In genomic region chr2:169510741-169511140, GRCm38 (mm10) we compare ENCODE assay signal across 26 mouse cellular contexts.
DNase-seq lines count a peak whose midpoint lies in the region; ATAC-seq lines count a peak whose summit lies in the region.
"Had no signal": no experiment of that assay in that cellular context is flagged by ENCODE, and none has a peak within 500 bp of the region (broad histone marks: within the 10 kb centered on the region; RNA-seq: fewer than 3 reads in every experiment).

No protein-coding gene starts in this region.

- ATAC-seq in midbrain, embryonic 11.5 days (ENCODE audit: low FRiP score) = no peak
- no peak for ATAC-seq in midbrain, embryonic 14.5 days (ENCODE audit: low FRiP score, low TSS enrichment)
- ATAC-seq in forebrain, embryonic 11.5 days (replicated peaks; ENCODE audit: low FRiP score) = no peak
- ATAC-seq: activated CD4-positive, CD25-positive, alpha-beta regulatory T cell, adult 4 months; CD4-positive, CD25-positive, alpha-beta regulatory T cell, adult 4 months; forebrain, embryonic 13.5 days; forebrain, embryonic 15.5 days; Patski had no signal

- peak; percentile 44 for DNase-seq in midbrain, embryonic 11.5 days (ENCODE audit: low spot score, missing footprints)
- no peak for DNase-seq in midbrain, embryonic 14.5 days
- DNase-seq in R1 (ENCODE audit: low read depth, low spot score) = peak; percentile 70
- no peak for DNase-seq in forebrain, embryonic 11.5 days (ENCODE audit: low spot score)
- no peak for DNase-seq in cerebellum, adult 11 months
- DNase-seq: adrenal gland, adult 8-10 months; adrenal gland, postnatal 14 days; adrenal gland, postnatal 36 days; B cell, adult 2 months; cerebellum, adult 18-20 months; cerebellum, adult 8-10 months; cerebellum, adult 9-11 months; cerebellum, postnatal 14 days; cerebellum, postnatal 36 days; embryo, embryonic 11 days had no signal

- H3K9me3 ChIP-seq in midbrain, embryonic 11.5 days (ENCODE audit: control insufficient read depth, low read length) = no peaks in the 10 kb centered on the region
- H3K9me3 ChIP-seq in midbrain, embryonic 14.5 days (ENCODE audit: control insufficient read depth, low read length) = no peaks in the 10 kb centered on the region
- H3K9me3 ChIP-seq in forebrain, embryonic 11.5 days (ENCODE audit: control insufficient read depth, low read length) = no peaks in the 10 kb centered on the region
- H3K9me3 ChIP-seq: embryonic facial prominence, embryonic 13.5 days; embryonic facial prominence, embryonic 15.5 days; forebrain, embryonic 10.5 days; forebrain, embryonic 13.5 days; forebrain, embryonic 15.5 days had no signal

- no peaks in the 10 kb centered on the region for H3K4me1 ChIP-seq in midbrain, embryonic 11.5 days (ENCODE audit: control insufficient read depth, insufficient read depth, low read length)
- no peaks in the 10 kb centered on the region for H3K4me1 ChIP-seq in midbrain, embryonic 14.5 days (ENCODE audit: control insufficient read depth, insufficient read depth, low read length)
- no peaks in the 10 kb centered on the region for H3K4me1 ChIP-seq in forebrain, embryonic 11.5 days (replicated peaks; ENCODE audit: control insufficient read depth, insufficient read depth, low read length)
- H3K4me1 ChIP-seq: embryonic facial prominence, embryonic 13.5 days; embryonic facial prominence, embryonic 15.5 days; forebrain, embryonic 13.5 days; forebrain, embryonic 15.5 days had no signal

- no peak overlapping the region for H3K4me2 ChIP-seq in midbrain, embryonic 11.5 days
- H3K4me2 ChIP-seq in midbrain, embryonic 14.5 days (ENCODE audit: low read length) = no peak overlapping the region
- H3K4me2 ChIP-seq in forebrain, embryonic 11.5 days (ENCODE audit: low read depth, low read length, severe bottlenecking) = no peak overlapping the region
- H3K4me2 ChIP-seq: embryonic facial prominence, embryonic 13.5 days; embryonic facial prominence, embryonic 15.5 days; forebrain, embryonic 13.5 days; forebrain, embryonic 15.5 days had no signal

- no peaks in the 10 kb centered on the region for H3K27me3 ChIP-seq in midbrain, embryonic 11.5 days (ENCODE audit: control insufficient read depth, insufficient read depth, low read length)
- H3K27me3 ChIP-seq in midbrain, embryonic 14.5 days (ENCODE audit: control insufficient read depth, insufficient read depth, low read length) = no peaks in the 10 kb centered on the region
- H3K27me3 ChIP-seq in forebrain, embryonic 11.5 days (ENCODE audit: control insufficient read depth, insufficient read depth, low read length) = no peaks in the 10 kb centered on the region
- H3K27me3 ChIP-seq: CH12.LX; embryonic facial prominence, embryonic 13.5 days; embryonic facial prominence, embryonic 15.5 days; forebrain, embryonic 13.5 days; forebrain, embryonic 15.5 days; Patski had no signal

- H3K36me3 ChIP-seq in midbrain, embryonic 11.5 days (ENCODE audit: control insufficient read depth, insufficient read depth, low read length) = no peaks in the 10 kb centered on the region
- no peaks in the 10 kb centered on the region for H3K36me3 ChIP-seq in midbrain, embryonic 14.5 days (ENCODE audit: control insufficient read depth, insufficient read depth, low read length)
- no peaks in the 10 kb centered on the region for H3K36me3 ChIP-seq in forebrain, embryonic 11.5 days (ENCODE audit: control insufficient read depth, insufficient read depth, low read length)
- H3K36me3 ChIP-seq: embryonic facial prominence, embryonic 13.5 days; embryonic facial prominence, embryonic 15.5 days; forebrain, embryonic 10.5 days; forebrain, embryonic 15.5 days; G1E had no signal

- H3K4me3 ChIP-seq in midbrain, embryonic 11.5 days (ENCODE audit: low read depth, low read length) = no peak overlapping the region
- H3K4me3 ChIP-seq in midbrain, embryonic 14.5 days (replicated peaks; ENCODE audit: low read depth, low read length) = no peak overlapping the region
- H3K4me3 ChIP-seq in forebrain, embryonic 11.5 days (ENCODE audit: low read depth, low read length) = no peak overlapping the region
- H3K4me3 ChIP-seq: embryonic facial prominence, embryonic 13.5 days; embryonic facial prominence, embryonic 15.5 days; erythroblast, embryonic 14.5 days; forebrain, embryonic 10.5 days; forebrain, embryonic 13.5 days; forebrain, embryonic 15.5 days had no signal

- H3K9ac ChIP-seq in midbrain, embryonic 11.5 days (ENCODE audit: low read length) = no peak overlapping the region
- no peak overlapping the region for H3K9ac ChIP-seq in midbrain, embryonic 14.5 days (replicated peaks; ENCODE audit: low read length)
- no peak overlapping the region for H3K9ac ChIP-seq in forebrain, embryonic 11.5 days (ENCODE audit: low read length)
- H3K9ac ChIP-seq: embryonic facial prominence, embryonic 13.5 days; embryonic facial prominence, embryonic 15.5 days; forebrain, embryonic 13.5 days; forebrain, embryonic 15.5 days had no signal

- 91% methylated on average over 2 of the region's 2 CpGs for WGBS in midbrain, embryonic 11.5 days
- 99% methylated on average over 2 of the region's 2 CpGs for WGBS in midbrain, embryonic 14.5 days
- 98% methylated on average over 2 of the region's 2 CpGs for WGBS in forebrain, embryonic 11.5 days

- no peak overlapping the region for H3K27ac ChIP-seq in midbrain, embryonic 11.5 days (ENCODE audit: low read depth, low read length)
- H3K27ac ChIP-seq in midbrain, embryonic 14.5 days (replicated peaks; ENCODE audit: low read depth, low read length) = no peak overlapping the region
- H3K27ac ChIP-seq in forebrain, embryonic 11.5 days (ENCODE audit: low read depth, low read length) = no peak overlapping the region
- H3K27ac ChIP-seq: embryonic facial prominence, embryonic 13.5 days; embryonic facial prominence, embryonic 15.5 days; forebrain, embryonic 10.5 days; forebrain, embryonic 13.5 days; forebrain, embryonic 15.5 days had no signal

Comparison
In these comparisons a context has a peak if more than half of its experiments do, and no peak if none do; other contexts are left out.
1. DNase-seq: peak in midbrain, embryonic 11.5 days (single experiment) and R1 (single experiment); none in midbrain, embryonic 14.5 days (single experiment), forebrain, embryonic 11.5 days (single experiment) and cerebellum, adult 11 months (single experiment).